Mouse (Mus musculus) lung, postnatal 0 days (tissue): ENCODE results near the gene Taar7d. TPM values are rescaled to one million over a fixed set of nuclear protein-coding genes. Genes with fewer than 3 reads are reported as not detected.

Experiments
- ATAC-seq: fragments of 200-750 bp; cut with Nextera tagmentation; 2 replicates; pipeline ENCODE4 v1.8.0; 2017; ENCODE audit warnings: moderate library complexity
- DNase-seq: peaks from one replicate; pipeline ENCODE4 v3.0.0-alpha.2; 2016; ENCODE audit warnings: low spot score
- H3K27ac ChIP-seq: fragments of 300-500 bp; sonication (generic); 2 replicates; pipeline ENCODE4 v1.5.1; 2014; ENCODE audit warnings: antibody characterized with exemption, mild to moderate bottlenecking, low read length, mixed read lengths
- H3K27me3 ChIP-seq: fragments of 300-500 bp; sonication (generic); replicated peaks from 2 replicates; pipeline ENCODE4 v1.6.1; 2014; ENCODE audit warnings: low read length, mixed read lengths; ENCODE audit not compliant: insufficient read depth
- H3K36me3 ChIP-seq: fragments of 300-500 bp; sonication (generic); 2 replicates; pipeline ENCODE4 v1.6.1; 2014; ENCODE audit warnings: low read length, mixed read lengths; ENCODE audit not compliant: insufficient read depth
- H3K4me1 ChIP-seq: fragments of 300-500 bp; sonication (generic); 2 replicates; pipeline ENCODE4 v1.6.1; 2014; ENCODE audit warnings: antibody characterized with exemption, low read depth, low read length, mixed read lengths; ENCODE audit not compliant: insufficient read depth
- H3K4me2 ChIP-seq: fragments of 300-500 bp; sonication (generic); replicated peaks from 2 replicates; pipeline ENCODE4 v1.6.1; 2014; ENCODE audit warnings: low read depth, mild to moderate bottlenecking, low read length, moderate library complexity, mixed read lengths
- H3K4me3 ChIP-seq: fragments of 300-500 bp; sonication (generic); 2 replicates; pipeline ENCODE4 v1.5.1; 2014; ENCODE audit warnings: low read depth, low read length
- H3K9ac ChIP-seq: fragments of 300-500 bp; sonication (generic); replicated peaks from 2 replicates; pipeline ENCODE4 v1.6.1; 2014; ENCODE audit warnings: low read depth, mild to moderate bottlenecking
- H3K9me3 ChIP-seq: fragments of 300-500 bp; sonication (generic); 2 replicates; pipeline ENCODE4 v1.6.1; 2016; ENCODE audit warnings: low read length, mixed read lengths
- CTCF ChIP-seq: IDR thresholded peaks from 2 replicates; pipeline ENCODE4 v1.5.1; 2016; ENCODE audit warnings: antibody characterized with exemption, mild to moderate bottlenecking
- EP300 ChIP-seq: IDR thresholded peaks from 2 replicates; pipeline ENCODE4 v1.6.1; 2016; ENCODE audit warnings: antibody characterized with exemption, mild to moderate bottlenecking, control low read depth
- WGBS: fragments of 180-500 bp; shearing (Covaris S2); extraction: QIAGEN DNeasy Blood & Tissue Kit; methylation state at CpG from one replicate; pipeline ENCODE4 v1.1.7; 2014; 5-methylcytosine and 5-hydroxymethylcytosine counted together
- polyA plus RNA-seq: library from polyadenylated mRNA; unstranded; fragments of >200 nt; fragmentation: Nextera tagmentation; extraction: Ambion mirVana; gene quantifications from 2 replicates; pipeline ENCODE4 v1.2.1, GENCODE M21; 2015

The Taar7d gene
- polyA plus RNA-seq, result not detected in 2 replicates

- Histone ChIP-seq H3K9me3 (no peaks in the 10 kb centered on the region), H3K27me3 (no peaks in the 10 kb centered on the region), H3K4me3 (no peak within 1 kb of the TSS), H3K27ac (no peak within 1 kb of the TSS), H3K9ac (no peak within 1 kb of the TSS), H3K36me3 (no peaks in the 10 kb centered on the region), H3K4me2 (no peak within 1 kb of the TSS), H3K4me1 (no peaks in the 10 kb centered on the region)
- TF ChIP-seq EP300 (no peak), CTCF (no peak)
- ATAC-seq (no peak), DNase-seq (no peak)
Observed at GRCm38 (mm10) chr10:24026922-24027321, at the start of gene Taar7d. Gene Taar7d (plus strand): TSS chr10:24027222.

GRCm38 (mm10) chr10:23977958-23978357 is 49.1 kb upstream of the Taar7d start:
- no peak overlapping the region for H3K27ac ChIP-seq
- no peak overlapping the region for H3K4me3 ChIP-seq
- H3K27me3 ChIP-seq, result no peaks in the 10 kb centered on the region
- H3K4me1 ChIP-seq, result no peaks in the 10 kb centered on the region
- TF ChIP-seq CTCF, result no peak
- TF ChIP-seq EP300, result no peak
- ATAC-seq, result no peak
- no peak for DNase-seq
- H3K9me3 ChIP-seq, result no peaks in the 10 kb centered on the region
- no peak overlapping the region for H3K4me2 ChIP-seq
- no peak overlapping the region for H3K9ac ChIP-seq
- H3K36me3 ChIP-seq, result no peaks in the 10 kb centered on the region
- 57% methylated on average over 4 of the region's 4 CpGs for WGBS

- TF ChIP-seq CTCF (peak; percentile 89), EP300 (no peak)
- Histone ChIP-seq H3K9me3 (no peaks in the 10 kb centered on the region), H3K4me1 (no peaks in the 10 kb centered on the region), H3K27ac (no peak overlapping the region), H3K4me3 (no peak overlapping the region), H3K9ac (no peak overlapping the region), H3K4me2 (no peak overlapping the region), H3K36me3 (no peaks in the 10 kb centered on the region), H3K27me3 (no peaks in the 10 kb centered on the region)
- WGBS, result 38% methylated on average over 16 of the region's 16 CpGs
- peak; percentile 67 for ATAC-seq
- DNase-seq, result peak; percentile 85
Observed at GRCm38 (mm10) chr10:23978901-23979705, 47.9 kb upstream of the Taar7d start.

GRCm38 (mm10) chr10:23985546-23985945 is 41.5 kb upstream of the Taar7d start, which contains the start of gene Taar6:
Gene Taar6 (minus strand): TSS chr10:23985646.
- Histone ChIP-seq H3K9ac (no peak within 1 kb of the TSS), H3K4me3 (no peak within 1 kb of the TSS), H3K4me1 (no peaks in the 10 kb centered on the region), H3K27ac (no peak within 1 kb of the TSS), H3K4me2 (no peak within 1 kb of the TSS), H3K36me3 (no peaks in the 10 kb centered on the region), H3K9me3 (no peaks in the 10 kb centered on the region), H3K27me3 (no peaks in the 10 kb centered on the region)
- 67% methylated on average over 8 of the region's 8 CpGs for WGBS
- ATAC-seq (no peak), DNase-seq (no peak)
- TF ChIP-seq EP300 (no peak), CTCF (no peak)

GRCm38 (mm10) chr10:23986419-23986818 is 40.6 kb upstream of the Taar7d start:
- H3K36me3 ChIP-seq, result no peaks in the 10 kb centered on the region
- TF ChIP-seq EP300, result no peak
- no peak for TF ChIP-seq CTCF
- no peaks in the 10 kb centered on the region for H3K4me1 ChIP-seq
- no peaks in the 10 kb centered on the region for H3K9me3 ChIP-seq
- H3K4me3 ChIP-seq, result no peak overlapping the region
- DNase-seq (no peak), ATAC-seq (no peak)
- H3K27ac ChIP-seq, result no peak overlapping the region
- no peak overlapping the region for H3K4me2 ChIP-seq
- WGBS, result 81% methylated on average over 5 of the region's 5 CpGs
- no peaks in the 10 kb centered on the region for H3K27me3 ChIP-seq
- no peak overlapping the region for H3K9ac ChIP-seq

GRCm38 (mm10) chr10:23993381-23993780 is 33.6 kb upstream of the Taar7d start, which contains the start of gene Taar7a:
Gene Taar7a (minus strand): TSS chr10:23993481.
- ATAC-seq (no peak), DNase-seq (no peak)
- no peaks in the 10 kb centered on the region for H3K36me3 ChIP-seq
- no peaks in the 10 kb centered on the region for H3K9me3 ChIP-seq
- no peak for TF ChIP-seq EP300
- no peak for TF ChIP-seq CTCF
- H3K27me3 ChIP-seq, result no peaks in the 10 kb centered on the region
- no peak within 1 kb of the TSS for H3K9ac ChIP-seq
- WGBS, result 84% methylated on average over 3 of the region's 3 CpGs
- H3K4me3 ChIP-seq, result no peak within 1 kb of the TSS
- no peaks in the 10 kb centered on the region for H3K4me1 ChIP-seq
- no peak within 1 kb of the TSS for H3K4me2 ChIP-seq
- H3K27ac ChIP-seq, result no peak within 1 kb of the TSS
